Mouse (Mus musculus): ENCODE measurements around the gene Klk12.
A peak's percentile ranks its signal among the peaks of the same experiment; 100 is the strongest.

The Klk12 gene

GRCm38 (mm10) chr7:43768597-43768996 lies at the start of gene Klk12:
TSS of gene Klk12 (plus strand) at chr7:43768897.
- DNase-seq (ENCODE audit: low read depth, low spot score): no peak

GRCm38 (mm10) chr7:43747788-43748187 lies 20.9 kb upstream of the Klk12 start:
- DNase-seq (ENCODE audit: low read depth, low spot score): no peak

- DNase-seq (ENCODE audit: low read depth, low spot score): no peak
These were observed 15.9 kb upstream of the Klk12 start for GRCm38 (mm10) chr7:43752806-43753205.

- no peak for DNase-seq (ENCODE audit: low read depth, low spot score)
These were observed 2.2 kb upstream of the Klk12 start for GRCm38 (mm10) chr7:43766484-43766883.

- DNase-seq (ENCODE audit: low read depth, low spot score): no peak
These were observed 939 bp downstream of the Klk12 start for GRCm38 (mm10) chr7:43769636-43770035.

GRCm38 (mm10) chr7:43770701-43771100 lies 2.0 kb downstream of the Klk12 start:
- no peak for DNase-seq (ENCODE audit: low read depth, low spot score)

GRCm38 (mm10) chr7:43771916-43772315 lies 3.2 kb downstream of the Klk12 start:
- no peak for DNase-seq (ENCODE audit: low read depth, low spot score)

GRCm38 (mm10) chr7:43772901-43773300 lies 4.2 kb downstream of the Klk12 start:
- no peak for DNase-seq (ENCODE audit: low read depth, low spot score)

GRCm38 (mm10) chr7:43774364-43774763 lies 5.7 kb downstream of the Klk12 start, which contains the start of gene Klk11:
TSS of gene Klk11 (plus strand) at chr7:43774604.
- no peak for DNase-seq (ENCODE audit: low read depth, low spot score)

GRCm38 (mm10) chr7:43774802-43775201 lies 6.1 kb downstream of the Klk12 start:
- DNase-seq (ENCODE audit: low read depth, low spot score): no peak

GRCm38 (mm10) chr7:43775311-43776057 lies 6.8 kb downstream of the Klk12 start:
- DNase-seq (ENCODE audit: low read depth, low spot score): no peak

GRCm38 (mm10) chr7:43776506-43776905 lies 7.8 kb downstream of the Klk12 start:
- no peak for DNase-seq (ENCODE audit: low read depth, low spot score)

GRCm38 (mm10) chr7:43777423-43777822 lies 8.7 kb downstream of the Klk12 start:
- no peak for DNase-seq (ENCODE audit: low read depth, low spot score)

GRCm38 (mm10) chr7:43778176-43778970 lies 9.7 kb downstream of the Klk12 start:
- DNase-seq (ENCODE audit: low read depth, low spot score): no peak

- no peak for DNase-seq (ENCODE audit: low read depth, low spot score)
These were observed 11.5 kb downstream of the Klk12 start for GRCm38 (mm10) chr7:43780241-43780640.

GRCm38 (mm10) chr7:43780746-43781145 lies 12.0 kb downstream of the Klk12 start, which contains the start of gene Klk10:
TSS of gene Klk10 (plus strand) at chr7:43781035.
- no peak for DNase-seq (ENCODE audit: low read depth, low spot score)

GRCm38 (mm10) chr7:43781541-43781940 lies 12.8 kb downstream of the Klk12 start:
- DNase-seq (ENCODE audit: low read depth, low spot score): no peak

GRCm38 (mm10) chr7:43782275-43783265 lies 13.9 kb downstream of the Klk12 start:
- peak; percentile 24 for DNase-seq (ENCODE audit: low read depth, low spot score)

GRCm38 (mm10) chr7:43785286-43785685 lies 16.6 kb downstream of the Klk12 start:
- no peak for DNase-seq (ENCODE audit: low read depth, low spot score)

GRCm38 (mm10) chr7:43788096-43788495 lies 19.4 kb downstream of the Klk12 start:
- no peak for DNase-seq (ENCODE audit: low read depth, low spot score)

GRCm38 (mm10) chr7:43789295-43789694 lies 20.6 kb downstream of the Klk12 start:
- DNase-seq (ENCODE audit: low read depth, low spot score): no peak

Measured in c-Kit-negative CD71-positive TER-119-positive erythroid progenitor cells, embryonic 14.5 days (primary cell).